Mouse (Mus musculus) yolk sac, embryonic 10.5 days (tissue): Measurements from ENCODE around the gene Olfr1065.
"Not testable (repeated sequence)": the region's sequence is repeated elsewhere in the genome, so short reads cannot be mapped to it uniquely, and the experiment has no call there.

Source experiments
- DNase-seq: peaks from one replicate; pipeline ENCODE4 v3.0.0-alpha.2; 2017; ENCODE audit warnings: low spot score

Olfr1065 gene

DNA sequence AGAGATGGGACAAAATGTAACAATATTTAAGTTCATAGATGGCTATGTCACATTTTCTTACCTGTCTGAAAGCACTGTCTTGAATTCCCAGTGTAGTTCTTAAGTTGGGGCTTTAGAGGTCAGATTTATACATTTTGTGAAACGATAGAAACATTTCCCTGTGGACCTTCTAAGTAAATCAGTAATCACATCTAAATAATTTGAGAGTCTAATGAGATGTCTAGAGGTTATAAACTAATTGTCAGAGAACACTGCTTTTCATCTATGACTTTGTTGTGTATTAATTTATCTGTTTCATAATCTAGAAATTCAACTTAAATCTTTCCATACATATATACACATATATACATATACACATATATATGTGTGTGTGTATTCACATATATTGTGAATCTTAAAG is at the start of gene Olfr1065:
Gene Olfr1065 (minus strand): TSS at position 101 of the 400 bp plus-strand sequence.
- not testable (repeated sequence) for DNase-seq

- no peak for DNase-seq
Observed at GRCm38 (mm10) chr2:86487286-86487685, 36.9 kb upstream of the Olfr1065 start, which contains the start of gene Olfr228. TSS of gene Olfr228 (minus strand) at chr2:86487386.

DNA sequence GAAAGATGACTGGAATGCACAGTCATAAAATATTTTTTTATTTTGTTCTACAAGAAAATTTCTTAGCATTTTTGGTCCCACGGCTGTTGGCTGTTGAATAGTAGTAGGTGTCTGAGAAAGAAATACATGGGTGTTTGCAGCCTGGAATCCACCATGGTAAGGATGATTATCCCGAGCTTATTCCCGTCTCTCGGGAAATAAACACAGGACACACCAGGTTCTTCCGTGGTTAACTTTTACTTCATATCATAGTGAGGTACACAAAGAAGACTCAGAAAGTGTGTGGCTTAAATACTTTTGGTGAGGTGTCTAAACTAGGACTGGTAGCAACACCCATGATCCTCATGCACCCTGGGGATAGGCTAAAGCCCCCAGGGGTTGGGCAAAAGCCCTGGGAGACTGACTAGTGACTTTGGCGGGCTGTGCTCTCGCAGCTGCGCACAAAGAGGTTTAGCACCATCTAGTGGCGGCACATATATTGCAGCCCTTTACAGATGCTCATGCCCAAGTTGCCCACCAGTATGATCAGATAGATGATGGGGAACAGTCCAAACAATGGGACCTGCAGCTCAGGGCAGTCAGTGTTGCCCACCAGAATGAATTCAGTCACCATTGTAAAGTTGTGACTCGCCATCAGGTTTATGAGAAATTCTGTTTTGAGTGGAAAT is 14.2 kb upstream of the Olfr1065 start:
- DNase-seq: peak; percentile 16

GRCm38 (mm10) chr2:86460434-86460833 is 10.0 kb upstream of the Olfr1065 start:
- DNase-seq: no peak

DNA sequence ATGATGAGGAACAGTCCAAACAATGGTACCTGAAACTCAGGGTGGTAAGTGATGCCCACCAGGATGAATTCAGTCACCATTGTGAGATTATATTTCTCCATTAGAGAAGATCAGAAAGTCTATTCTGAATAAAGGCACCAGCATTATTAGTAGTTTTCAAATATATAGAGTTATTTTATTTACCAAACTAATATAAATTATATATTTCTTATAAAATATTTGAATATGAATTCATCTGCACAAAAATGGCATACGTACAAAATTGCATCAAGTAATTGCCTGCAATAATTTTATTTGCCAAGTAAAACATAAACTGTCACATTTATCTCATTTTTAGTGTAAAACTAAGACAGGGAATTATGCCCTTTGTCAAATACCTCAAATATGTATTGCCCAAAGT is 5.8 kb upstream of the Olfr1065 start, which contains the start of gene Olfr1066:
Gene Olfr1066 (minus strand): TSS at position 101 of the 400 bp plus-strand sequence.
- DNase-seq: no peak

- DNase-seq: not testable (repeated sequence)
Observed at GRCm38 (mm10) chr2:86442101-86442500, 8.3 kb downstream of the Olfr1065 start.

DNA sequence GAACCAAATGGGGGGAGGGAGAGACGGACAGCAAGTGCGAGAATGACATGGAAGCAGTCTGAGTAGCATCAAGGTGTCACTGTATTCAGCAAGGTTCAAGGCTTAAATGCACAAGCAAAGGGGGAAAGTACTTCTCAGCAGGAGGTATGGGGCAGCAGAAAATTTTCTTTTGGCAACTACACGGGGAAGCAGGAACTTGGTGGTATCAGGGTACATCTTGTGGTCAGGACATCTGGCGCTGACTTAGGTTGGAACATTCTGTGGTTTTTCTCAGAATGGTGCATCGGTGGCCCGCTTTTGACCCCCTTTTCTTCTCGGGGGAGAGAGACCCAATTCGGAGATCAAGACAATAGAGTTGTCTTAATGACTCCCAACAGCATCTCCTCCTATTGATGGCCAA is 21.9 kb downstream of the Olfr1065 start:
- not testable (repeated sequence) for DNase-seq

GRCm38 (mm10) chr2:86426649-86427048 is 23.7 kb downstream of the Olfr1065 start, which contains the start of gene Olfr1062:
TSS of gene Olfr1062 (minus strand) at chr2:86426749.
- DNase-seq: not testable (repeated sequence)

DNA sequence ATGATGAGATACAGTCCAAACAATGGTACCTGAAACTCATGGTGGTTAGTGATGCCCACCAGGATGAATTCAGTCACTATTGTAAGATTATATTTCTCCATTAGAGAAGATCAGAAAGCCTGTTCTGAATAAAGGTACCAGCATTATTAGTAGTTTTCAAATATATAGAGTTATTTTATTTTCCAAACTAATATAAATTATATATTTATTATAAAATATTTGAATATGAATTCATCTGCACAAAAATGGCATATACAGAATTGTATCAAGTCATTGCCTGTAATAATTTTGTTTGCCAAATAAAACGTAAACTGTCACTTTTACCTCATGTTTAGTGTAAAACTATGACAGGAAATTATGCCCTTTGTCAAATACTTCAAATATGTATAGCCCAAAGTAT is 36.4 kb downstream of the Olfr1065 start, which contains the start of gene Olfr1061:
Gene Olfr1061 (minus strand): TSS at position 101 of the 400 bp plus-strand sequence.
- DNase-seq: no peak

DNA sequence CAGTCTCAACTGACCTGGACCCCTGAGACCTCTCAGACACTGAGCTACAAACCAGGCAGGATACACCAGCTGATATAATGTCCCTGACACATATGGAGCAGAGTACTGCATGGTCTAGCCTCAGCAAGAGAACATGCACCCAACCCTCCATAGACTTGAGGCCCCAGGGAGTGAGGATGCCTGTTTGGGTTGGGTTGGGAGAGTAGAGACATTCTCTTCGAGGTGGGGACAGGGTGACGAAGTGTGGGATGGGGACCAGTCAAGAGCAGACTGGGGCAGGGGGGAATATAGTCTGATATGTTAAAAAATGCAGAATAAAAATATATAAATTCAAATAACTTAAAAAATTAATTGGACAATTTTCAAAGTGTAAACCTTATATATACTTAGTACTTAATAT is 55.3 kb downstream of the Olfr1065 start:
- DNase-seq: no peak
